Mouse (Mus musculus) urinary bladder, postnatal 14 days (tissue): ENCODE data around the gene Unc13c.

ENCODE experiments used
- DNase-seq: peaks from one replicate; pipeline ENCODE4 v3.0.0; 2021; ENCODE audit warnings: low spot score

The Unc13c gene

GRCm38 (mm10) chr9:73968641-73969121 lies at the start of gene Unc13c:
Gene Unc13c (minus strand): TSS chr9:73968966.
- peak; percentile 45 for DNase-seq

DNA sequence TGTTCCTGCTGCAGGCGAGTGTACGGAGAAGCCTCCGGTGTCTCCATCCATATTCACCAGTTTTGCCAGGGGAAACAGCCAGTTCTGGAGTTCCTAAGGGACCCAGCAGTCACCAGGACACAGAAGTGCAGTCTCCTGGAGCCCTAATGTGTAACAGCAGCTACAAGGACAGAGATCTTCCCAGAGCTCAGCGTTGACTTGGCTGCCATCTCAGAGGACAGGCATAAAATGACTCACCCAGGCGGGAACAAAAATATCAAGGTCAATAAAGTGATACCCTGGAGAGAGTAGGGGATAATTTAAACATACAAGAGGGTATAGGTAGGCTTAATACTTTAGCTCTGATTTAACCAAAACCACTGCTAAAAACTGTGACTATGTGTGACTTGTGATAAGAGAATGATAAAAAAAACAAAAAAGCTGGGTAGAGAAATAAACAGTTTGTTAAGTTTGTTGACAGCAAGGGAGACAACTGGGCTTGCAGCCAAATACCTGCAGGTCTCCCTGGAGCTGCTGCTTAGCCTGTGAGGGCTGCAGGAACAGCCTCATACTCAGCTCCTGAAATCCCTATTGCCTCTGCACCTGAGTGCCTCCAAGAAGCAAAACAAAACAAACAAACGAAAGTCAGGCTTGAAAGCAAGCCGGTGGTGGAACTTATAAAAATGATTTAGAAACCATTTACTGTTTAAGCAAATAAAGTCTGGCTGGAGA lies 39.4 kb upstream of the Unc13c start:
- peak; percentile 4 for DNase-seq

DNA sequence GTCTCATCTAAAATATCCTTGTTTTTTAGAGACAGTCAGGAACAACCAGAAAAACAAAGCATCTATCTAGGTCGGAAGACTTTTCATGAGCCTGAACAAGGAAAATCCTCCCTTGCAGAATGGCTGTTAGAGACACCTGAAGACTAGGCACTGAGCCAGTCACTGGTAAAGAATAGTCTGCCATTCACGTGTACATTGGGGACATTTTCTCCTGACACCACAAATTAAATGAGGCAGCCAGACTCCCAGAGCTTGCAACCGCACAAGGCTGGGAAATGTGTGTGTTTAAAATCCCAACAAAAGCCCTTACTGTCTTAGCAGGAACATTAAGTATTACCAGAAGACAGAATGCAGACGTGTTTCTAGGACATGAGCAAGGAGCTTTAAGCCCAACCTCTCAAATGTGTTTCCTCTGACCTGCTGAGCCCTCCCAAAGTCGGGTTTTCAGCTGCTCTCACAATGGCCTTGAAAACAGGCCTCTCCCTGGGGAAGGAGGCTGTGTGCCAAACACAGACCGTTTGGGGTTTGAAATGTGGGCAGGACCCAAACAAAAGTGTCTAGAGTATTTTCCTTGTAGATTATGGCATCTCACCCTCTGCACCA lies 33.7 kb upstream of the Unc13c start:
- DNase-seq, result no peak

DNA sequence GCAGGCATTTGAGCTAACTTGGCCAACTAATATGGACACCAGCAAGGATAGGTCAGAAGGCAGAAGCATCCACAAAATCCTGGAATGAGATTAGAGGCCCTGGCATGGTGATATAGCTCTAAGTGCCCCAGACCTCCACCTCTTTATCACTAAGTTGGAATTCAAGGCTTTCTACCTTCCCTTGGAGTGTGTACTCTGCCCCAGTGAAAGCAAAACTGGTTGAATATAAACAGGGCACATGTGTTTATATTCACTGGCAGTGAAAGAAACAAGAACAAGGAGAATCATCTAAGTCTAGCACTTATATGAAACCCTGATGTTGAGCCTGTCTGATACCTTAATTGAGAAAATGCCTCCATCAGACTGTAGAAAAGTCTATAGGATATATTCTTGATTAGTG lies 19.3 kb upstream of the Unc13c start:
- no peak for DNase-seq

DNA sequence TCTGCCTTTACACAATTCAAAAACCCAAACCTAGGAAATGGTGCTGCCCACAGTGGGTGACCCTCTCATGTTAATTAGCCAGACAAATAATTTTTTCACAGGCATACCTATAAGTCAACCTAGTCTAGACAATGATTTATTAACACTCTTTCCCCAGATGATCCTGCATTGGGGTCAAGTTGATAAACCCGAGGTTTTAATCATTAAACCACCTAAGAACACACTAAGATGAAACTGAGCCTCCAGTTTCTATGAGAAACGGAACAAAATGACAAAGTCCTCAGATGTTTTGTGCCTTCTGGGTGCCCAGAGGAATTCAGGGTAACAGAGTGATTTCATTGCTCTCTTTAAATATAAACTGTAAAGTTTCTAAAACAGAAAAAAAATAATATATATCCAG lies 18.5 kb upstream of the Unc13c start:
- DNase-seq, result no peak

GRCm38 (mm10) chr9:73982597-73983344 lies 14.0 kb upstream of the Unc13c start:
- DNase-seq, result peak; percentile 72

GRCm38 (mm10) chr9:73972327-73972988 lies 3.7 kb upstream of the Unc13c start:
- DNase-seq, result no peak

DNA sequence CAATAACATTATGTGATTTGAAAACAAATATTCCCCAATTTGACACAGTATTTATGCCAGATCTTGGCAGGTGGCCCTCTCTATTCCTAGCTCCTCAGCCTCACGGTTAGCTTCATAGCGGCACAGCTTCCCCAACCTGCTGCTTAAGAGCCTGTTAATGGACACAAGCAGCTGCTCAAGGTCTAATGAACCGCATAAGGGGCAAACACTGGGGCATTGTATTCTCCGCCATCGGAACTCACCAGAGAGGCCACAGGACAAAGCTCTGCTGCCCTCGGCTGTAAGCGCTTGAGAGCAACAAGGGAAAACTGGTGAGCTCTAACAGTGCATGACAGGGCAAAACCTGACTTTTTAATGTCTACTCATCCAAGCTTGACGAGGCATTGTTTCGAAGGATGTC lies 2.0 kb upstream of the Unc13c start:
- DNase-seq, result no peak

GRCm38 (mm10) chr9:73965322-73965915 lies 3.3 kb downstream of the Unc13c start:
- peak; percentile 9 for DNase-seq

DNA sequence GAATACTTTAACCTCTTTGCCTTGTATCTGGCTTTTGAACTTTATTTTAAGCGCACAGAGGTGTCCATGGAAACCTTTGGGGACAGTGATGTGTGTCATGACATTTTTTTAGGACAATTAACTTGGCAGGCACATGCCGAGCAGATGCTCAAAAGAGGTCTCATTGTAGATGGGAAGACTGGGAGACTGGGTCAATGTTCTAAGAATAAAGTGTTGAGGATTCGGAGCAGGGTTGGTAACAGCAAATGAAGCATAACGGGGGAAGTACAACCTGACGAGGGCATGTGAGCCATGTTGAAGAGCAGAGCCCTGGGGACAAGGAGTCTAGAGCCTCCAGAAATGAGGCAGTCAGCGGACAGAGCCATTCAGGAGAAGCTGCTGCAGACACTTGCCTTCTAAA lies 6.3 kb downstream of the Unc13c start:
- no peak for DNase-seq

DNA sequence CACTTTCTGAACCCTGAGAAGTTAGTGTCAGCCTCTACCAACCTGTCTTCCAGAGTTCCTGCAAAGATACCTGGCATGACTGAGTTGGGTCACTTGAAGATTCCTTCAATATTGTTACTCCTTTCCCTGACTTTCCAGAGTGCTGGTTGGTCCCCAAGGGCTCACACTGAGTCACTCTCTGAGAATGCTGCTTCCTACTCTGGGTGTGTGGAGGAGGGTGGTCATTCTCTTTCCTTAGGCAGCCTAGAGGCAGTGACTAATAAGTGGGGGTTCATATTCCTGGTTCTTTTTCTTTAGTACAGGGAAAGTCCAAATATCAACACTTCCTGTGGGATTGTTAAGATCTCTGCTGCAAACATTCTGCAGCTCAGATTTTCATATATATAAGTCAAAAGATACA lies 16.4 kb downstream of the Unc13c start:
- no peak for DNase-seq

DNA sequence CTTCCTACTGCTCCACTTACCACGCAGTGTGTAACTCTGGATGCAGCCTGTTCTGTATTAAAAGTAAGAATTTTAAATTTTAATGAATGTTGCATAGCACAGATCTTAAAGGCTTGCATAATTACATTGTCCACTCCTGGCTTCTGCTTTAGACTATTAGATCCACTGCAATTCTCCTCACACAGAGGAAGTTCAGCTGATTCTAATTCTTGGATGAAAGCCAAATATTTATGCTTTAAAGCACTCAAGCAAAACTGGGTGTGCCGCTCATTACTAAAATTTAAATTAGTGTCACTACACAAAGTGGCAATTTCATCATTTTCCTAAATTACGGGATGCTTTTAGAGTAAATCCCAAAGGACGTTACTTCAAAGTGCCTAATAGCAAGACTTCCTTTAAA lies 17.2 kb downstream of the Unc13c start:
- DNase-seq, result no peak

- DNase-seq, result no peak
Measured at GRCm38 (mm10) chr9:73934844-73935243, 33.9 kb downstream of the Unc13c start.

DNA sequence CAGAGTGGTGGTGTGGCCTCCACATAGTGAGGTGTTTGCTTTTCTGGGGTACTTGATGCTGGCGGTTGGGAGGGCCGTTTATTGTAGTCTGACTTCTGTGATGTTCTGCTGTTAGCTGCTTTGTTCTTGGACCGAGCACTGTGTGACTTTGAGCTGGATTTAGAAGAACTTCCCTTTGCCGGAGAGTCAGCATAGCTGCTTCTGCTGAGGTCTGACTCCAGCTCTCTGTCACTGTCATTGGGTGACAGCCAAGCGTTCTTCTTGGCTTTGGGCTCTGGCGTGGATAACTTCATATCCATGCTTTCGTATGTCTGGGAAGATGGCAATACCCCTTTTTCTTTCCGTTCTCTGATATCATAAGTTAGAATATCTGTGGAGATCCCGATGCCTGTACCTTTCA lies 36.8 kb downstream of the Unc13c start:
- no peak for DNase-seq

- DNase-seq, result no peak
Measured at GRCm38 (mm10) chr9:73927276-73927675, 41.5 kb downstream of the Unc13c start.

DNA sequence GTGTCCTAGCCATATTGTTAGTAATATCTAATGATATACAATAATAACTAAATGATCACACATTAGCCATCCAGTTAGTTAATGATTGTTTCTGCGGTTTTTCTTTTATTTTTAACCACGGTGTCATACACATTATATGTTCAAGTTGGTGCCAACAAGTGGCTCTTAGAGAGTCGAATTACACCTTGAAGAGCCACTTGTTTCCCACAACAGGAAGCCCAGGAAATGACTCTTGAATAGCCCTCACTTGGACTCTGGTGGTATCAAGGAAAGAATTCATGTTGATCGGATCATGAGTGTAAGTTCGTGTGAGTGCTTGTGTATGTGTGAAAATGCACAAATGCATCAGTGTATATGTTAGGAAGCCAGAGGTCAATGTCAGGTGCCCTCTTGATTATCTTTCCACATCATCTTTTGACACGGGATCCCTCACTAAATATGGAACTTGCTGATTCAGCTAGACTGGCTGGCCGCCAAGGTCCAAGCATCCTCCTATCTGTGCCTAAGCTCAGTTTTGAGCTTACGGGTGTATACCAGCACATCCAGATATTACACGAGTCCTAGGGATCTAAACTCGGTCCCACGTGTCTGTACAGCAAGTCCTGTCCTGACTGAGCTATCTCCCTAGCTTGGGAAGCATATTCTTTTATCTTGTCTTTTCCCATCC lies 46.2 kb downstream of the Unc13c start:
- no peak for DNase-seq

DNA sequence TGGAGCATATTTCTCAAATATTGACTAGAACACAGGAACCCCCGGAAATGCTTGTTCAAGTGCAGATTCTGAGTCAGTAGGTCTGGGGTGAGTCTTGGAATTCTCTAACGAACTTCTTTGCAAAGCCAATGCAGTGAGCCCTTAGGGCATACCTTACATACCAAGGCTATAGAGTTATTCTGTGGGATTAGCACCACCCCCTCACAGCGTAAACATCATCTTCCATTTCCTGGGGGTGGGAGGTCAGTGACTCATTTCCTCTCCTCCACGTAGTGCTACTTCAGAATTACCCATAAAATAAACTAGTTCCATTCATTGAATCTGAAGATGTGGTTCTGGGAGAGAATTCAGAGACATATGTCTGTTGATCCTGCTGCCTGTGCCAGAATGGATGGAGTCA lies 62.8 kb downstream of the Unc13c start:
- no peak for DNase-seq

DNA sequence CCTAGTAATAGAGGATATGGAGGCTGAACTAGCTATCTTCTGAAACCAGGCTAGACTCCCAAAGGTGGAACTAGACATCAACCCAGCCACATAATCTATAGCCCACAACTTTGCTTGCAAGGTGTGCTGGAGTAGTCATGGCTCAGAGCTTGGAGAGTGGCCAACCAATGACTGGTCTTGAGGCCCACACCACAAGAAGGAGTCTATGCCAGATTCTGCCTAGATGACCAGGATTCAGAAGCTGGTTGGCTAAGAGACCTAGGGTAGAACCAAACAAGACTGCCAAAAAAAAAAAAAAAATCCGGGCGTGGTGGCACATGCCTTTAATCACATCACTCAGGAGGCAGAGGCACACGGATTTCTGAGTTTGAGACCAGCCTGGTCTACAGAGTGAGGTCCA lies 70.2 kb downstream of the Unc13c start:
- no peak for DNase-seq

DNA sequence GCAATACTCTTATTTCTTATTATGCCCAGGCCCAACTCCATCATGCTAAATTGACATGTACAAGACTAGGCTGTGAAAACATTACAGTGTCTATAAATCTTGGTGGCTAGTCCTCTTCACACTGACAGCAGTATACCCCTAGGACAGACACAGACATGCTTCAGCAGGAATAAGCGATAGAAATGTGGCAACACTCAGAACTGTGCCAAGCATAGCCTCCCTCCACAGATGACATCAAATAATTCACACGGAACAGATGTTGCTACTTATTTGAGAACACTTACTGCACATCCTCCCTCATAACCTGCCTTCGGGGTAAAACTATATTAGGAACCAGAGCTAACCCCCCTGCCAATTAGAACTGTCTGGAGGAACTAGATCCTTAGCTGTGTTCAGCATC lies 72.6 kb downstream of the Unc13c start:
- no peak for DNase-seq

GRCm38 (mm10) chr9:73883587-73883986 lies 85.2 kb downstream of the Unc13c start:
- no peak for DNase-seq

- DNase-seq, result no peak
Measured at GRCm38 (mm10) chr9:73883143-73883542, 85.6 kb downstream of the Unc13c start.
